Mouse (Mus musculus) heart, adult 2 months (tissue): Measurements from ENCODE around the gene Nlrp1b.

Experiments used
- CTCF ChIP-seq: fragments of 200-600 bp; IDR thresholded peaks from 2 replicates; pipeline ENCODE4 v1.8.1; 2022; ENCODE audit warnings: antibody characterized with exemption, mild to moderate bottlenecking, moderate library complexity
- EP300 ChIP-seq: fragments of 200-500 bp; IDR thresholded peaks from 2 replicates; pipeline ENCODE4 v1.6.1; 2011; ENCODE audit warnings: low read depth, low read length, control low read depth; ENCODE audit not compliant: insufficient read depth

GRCm38 (mm10) chr11:71202703-71203102 lies 27.8 kb downstream of the Nlrp1b start:
- no peak for TF ChIP-seq CTCF
- no peak for TF ChIP-seq EP300
